Mouse (Mus musculus) spleen, embryonic (tissue): ENCODE results near the gene Sac3d1.

Source experiments
- CTCF ChIA-PET: fragments of 350-600 bp; sonication (Branson Sonifier 250); formaldehyde crosslinking; loops from one replicate; lab custom pipeline; 2022; lab: Charles Lee

Gene Sac3d1

GRCm38 (mm10) chr19:6071261-6071660 is 47.2 kb downstream of the Sac3d1 start:
- CTCF ChIA-PET = no interaction called here

- CTCF ChIA-PET = no interaction called here
These were observed 47.7 kb downstream of the Sac3d1 start for GRCm38 (mm10) chr19:6070571-6071250.

- CTCF ChIA-PET = interaction anchor here (0.6 kb wide), 1 partner anchor 485 kb away, joined by 4 read pairs; no protein-coding TSS in a partner anchor
These were observed 48.6 kb downstream of the Sac3d1 start for GRCm38 (mm10) chr19:6069851-6070250.

GRCm38 (mm10) chr19:6068951-6069350 is 49.5 kb downstream of the Sac3d1 start:
- CTCF ChIA-PET = interaction anchor here (0.7 kb wide), 1 partner anchor 9 kb away, joined by 10 read pairs; no protein-coding TSS in a partner anchor

- CTCF ChIA-PET = interaction anchor here (0.7 to 2.1 kb wide), 4 partner anchors 10 to 283 kb away, joined by 3 to 11 read pairs (median 6); partner anchors contain the start of gene Syvn1
These were observed 50.6 kb downstream of the Sac3d1 start, which contains the start of gene Tm7sf2 for GRCm38 (mm10) chr19:6067724-6068415. TSS of gene Tm7sf2 (minus strand) at chr19:6068373.

GRCm38 (mm10) chr19:6067011-6067723 is 51.3 kb downstream of the Sac3d1 start:
- CTCF ChIA-PET = interaction anchor here (0.8 to 2.1 kb wide), 2 partner anchors 11 to 282 kb away, joined by 3 to 11 read pairs; no protein-coding TSS in a partner anchor

- CTCF ChIA-PET = interaction anchor here (2.1 kb wide), 1 partner anchor 10 kb away, joined by 11 read pairs; no protein-coding TSS in a partner anchor
These were observed 51.9 kb downstream of the Sac3d1 start for GRCm38 (mm10) chr19:6066571-6066970.
